ENCODE assay signal across 17 mouse cellular contexts in genomic region chr6:19869697-19870096, GRCm38 (mm10).
DNase-seq lines count a peak whose midpoint lies in the region; ATAC-seq lines count a peak whose summit lies in the region.
"Had no signal": no experiment of that assay in that cellular context is flagged by ENCODE, and none has a peak within 500 bp of the region (broad histone marks: within the 10 kb centered on the region; RNA-seq: fewer than 3 reads in every experiment).

No protein-coding gene starts in this region.

- DNase-seq in forebrain, embryonic 11.5 days (ENCODE audit: low spot score): no peak
- peak; percentile 91 for DNase-seq in cerebellum, postnatal 10 days
- DNase-seq in layer of hippocampus, adult 9-10 months (ENCODE audit: low spot score): peak; percentile 39
- DNase-seq in urinary bladder, postnatal 36 days (ENCODE audit: low spot score in 2 of 2): no peak
- DNase-seq: adrenal gland, postnatal 10 days; kidney, adult 9 months; lung, postnatal 4 days; thymus, postnatal 36 days had no signal

- H3K9ac ChIP-seq in forebrain, embryonic 15.5 days (replicated peaks): no peak overlapping the region
- H3K9ac ChIP-seq in forebrain, embryonic 11.5 days (ENCODE audit: low read length): no peak overlapping the region
- H3K9ac ChIP-seq in liver, embryonic 12.5 days: no peak overlapping the region
- H3K9ac ChIP-seq: heart, embryonic 15.5 days; limb, embryonic 12.5 days; neural tube, embryonic 13.5 days had no signal

- H3K27ac ChIP-seq in forebrain, embryonic 15.5 days (replicated peaks): no peak overlapping the region
- H3K27ac ChIP-seq in forebrain, embryonic 11.5 days (ENCODE audit: low read depth, low read length): no peak overlapping the region
- no peak overlapping the region for H3K27ac ChIP-seq in liver, embryonic 12.5 days
- H3K27ac ChIP-seq: heart, embryonic 15.5 days; limb, embryonic 12.5 days; neural tube, embryonic 13.5 days; stomach, postnatal 0 days had no signal

- no peaks in the 10 kb centered on the region for H3K9me3 ChIP-seq in forebrain, embryonic 15.5 days
- H3K9me3 ChIP-seq in forebrain, embryonic 11.5 days (ENCODE audit: control insufficient read depth, low read length): no peaks in the 10 kb centered on the region
- H3K9me3 ChIP-seq in liver, embryonic 12.5 days (replicated peaks): no peaks in the 10 kb centered on the region
- H3K9me3 ChIP-seq: heart, embryonic 15.5 days; limb, embryonic 12.5 days; neural tube, embryonic 13.5 days had no signal

- 0 out of 2 replicates have a peak, but pooled peaks have one; percentile 53 for ATAC-seq in forebrain, embryonic 15.5 days (replicated peaks)
- no peak for ATAC-seq in forebrain, embryonic 11.5 days (replicated peaks; ENCODE audit: low FRiP score)
- ATAC-seq in cerebellum, adult (ENCODE audit: insufficient number of reproducible peaks, low FRiP score, low TSS enrichment): peak; percentile 40; the same call in 1 of the 2 replicates
- ATAC-seq in liver, embryonic 12.5 days: no peak
- ATAC-seq: hindbrain, embryonic 16.5 days; midbrain, embryonic 16.5 days had no signal

- no peaks in the 10 kb centered on the region for H3K36me3 ChIP-seq in forebrain, embryonic 15.5 days
- H3K36me3 ChIP-seq in forebrain, embryonic 11.5 days (ENCODE audit: control insufficient read depth, insufficient read depth, low read length): no peaks in the 10 kb centered on the region
- H3K36me3 ChIP-seq in liver, embryonic 12.5 days: no peaks in the 10 kb centered on the region
- H3K36me3 ChIP-seq: heart, embryonic 15.5 days; limb, embryonic 12.5 days; neural tube, embryonic 13.5 days had no signal

- no peaks in the 10 kb centered on the region for H3K4me1 ChIP-seq in forebrain, embryonic 15.5 days
- no peaks in the 10 kb centered on the region for H3K4me1 ChIP-seq in forebrain, embryonic 11.5 days (replicated peaks; ENCODE audit: control insufficient read depth, insufficient read depth, low read length)
- H3K4me1 ChIP-seq in liver, embryonic 12.5 days: no peaks in the 10 kb centered on the region
- H3K4me1 ChIP-seq: heart, embryonic 15.5 days; limb, embryonic 12.5 days; neural tube, embryonic 13.5 days had no signal

- no peaks in the 10 kb centered on the region for H3K27me3 ChIP-seq in forebrain, embryonic 15.5 days
- H3K27me3 ChIP-seq in forebrain, embryonic 11.5 days (ENCODE audit: control insufficient read depth, insufficient read depth, low read length): no peaks in the 10 kb centered on the region
- no peaks in the 10 kb centered on the region for H3K27me3 ChIP-seq in liver, embryonic 12.5 days (replicated peaks)
- H3K27me3 ChIP-seq: heart, embryonic 15.5 days; limb, embryonic 12.5 days; neural tube, embryonic 13.5 days had no signal

- H3K4me3 ChIP-seq in forebrain, embryonic 15.5 days: no peak overlapping the region
- H3K4me3 ChIP-seq in forebrain, embryonic 11.5 days (ENCODE audit: low read depth, low read length): no peak overlapping the region
- H3K4me3 ChIP-seq in liver, embryonic 12.5 days: no peak overlapping the region
- H3K4me3 ChIP-seq: heart, embryonic 15.5 days; limb, embryonic 12.5 days; neural tube, embryonic 13.5 days had no signal

- no peak overlapping the region for H3K4me2 ChIP-seq in forebrain, embryonic 15.5 days (replicated peaks)
- no peak overlapping the region for H3K4me2 ChIP-seq in forebrain, embryonic 11.5 days (ENCODE audit: low read depth, low read length, severe bottlenecking)
- no peak overlapping the region for H3K4me2 ChIP-seq in liver, embryonic 12.5 days
- H3K4me2 ChIP-seq: heart, embryonic 15.5 days; limb, embryonic 12.5 days; neural tube, embryonic 13.5 days had no signal

- 53% methylated on average over 1 of the region's 1 CpGs for WGBS in forebrain, embryonic 15.5 days
- WGBS in forebrain, embryonic 11.5 days: 88% methylated on average over 1 of the region's 1 CpGs
- WGBS in liver, embryonic 12.5 days (ENCODE audit: insufficient replicate concordance): 64% methylated on average over 1 of the region's 1 CpGs

Comparison
In these comparisons a context has a peak if more than half of its experiments do, and no peak if none do; other contexts are left out.
1. ATAC-seq: peak in forebrain, embryonic 15.5 days (single experiment) and cerebellum, adult (single experiment); none in forebrain, embryonic 11.5 days (single experiment) and liver, embryonic 12.5 days (single experiment).
2. DNase-seq: peak in cerebellum, postnatal 10 days (2 of 2) and layer of hippocampus, adult 9-10 months (single experiment); none in forebrain, embryonic 11.5 days (single experiment) and urinary bladder, postnatal 36 days (0 of 2).